Mouse (Mus musculus) midbrain, embryonic 16.5 days (tissue): ENCODE data around the gene Slamf9. TPM values are rescaled to one million over a fixed set of nuclear protein-coding genes. Genes with fewer than 3 reads are reported as not detected.

Source experiments
- ATAC-seq: fragments of 200-750 bp; cut with Nextera tagmentation; 2 replicates; pipeline ENCODE4 v1.8.0; 2017; ENCODE audit warnings: moderate TSS enrichment
- H3K27ac ChIP-seq: fragments of 300-500 bp; sonication (generic); 2 replicates; pipeline ENCODE4 v1.5.1; 2014; ENCODE audit warnings: mild to moderate bottlenecking, low read length, mixed read lengths
- H3K27me3 ChIP-seq: fragments of 300-500 bp; sonication (generic); 2 replicates; pipeline ENCODE4 v1.6.1; 2014; ENCODE audit warnings: low read depth, low read length, mixed read lengths; ENCODE audit not compliant: control insufficient read depth, insufficient read depth
- H3K36me3 ChIP-seq: fragments of 300-500 bp; sonication (generic); 2 replicates; pipeline ENCODE4 v1.6.1; 2014; ENCODE audit warnings: mild to moderate bottlenecking, low read length, moderate library complexity, mixed read lengths; ENCODE audit not compliant: control insufficient read depth, insufficient read depth
- H3K4me1 ChIP-seq: fragments of 300-500 bp; sonication (generic); 2 replicates; pipeline ENCODE4 v1.6.1; 2014; ENCODE audit warnings: mild to moderate bottlenecking, low read length, mixed read lengths; ENCODE audit not compliant: control insufficient read depth, insufficient read depth
- H3K4me2 ChIP-seq: fragments of 300-500 bp; sonication (generic); 2 replicates; pipeline ENCODE4 v1.6.1; 2014; ENCODE audit warnings: mild to moderate bottlenecking, low read length, mixed read lengths
- H3K4me3 ChIP-seq: fragments of 300-500 bp; sonication (generic); 2 replicates; pipeline ENCODE4 v1.5.1; 2014; ENCODE audit warnings: low read depth, mild to moderate bottlenecking, low read length, moderate library complexity, mixed read lengths
- H3K9ac ChIP-seq: fragments of 300-500 bp; sonication (generic); 2 replicates; pipeline ENCODE4 v1.6.1; 2014; ENCODE audit warnings: low read depth, low read length, mixed read lengths
- H3K9me3 ChIP-seq: fragments of 300-500 bp; sonication (generic); replicated peaks from 2 replicates; pipeline ENCODE4 v1.6.1; 2014; ENCODE audit warnings: mild to moderate bottlenecking, low read length, mixed read lengths; ENCODE audit not compliant: control insufficient read depth, poor library complexity, severe bottlenecking
- WGBS: fragments of 180-500 bp; shearing (Covaris S2); extraction: QIAGEN DNeasy Blood & Tissue Kit; methylation state at CpG from one replicate; pipeline ENCODE4 v1.1.7; 2014; 5-methylcytosine and 5-hydroxymethylcytosine counted together
- polyA plus RNA-seq: library from polyadenylated mRNA; unstranded; fragments of >200 nt; fragmentation: Nextera tagmentation; extraction: Ambion mirVana; gene quantifications from 2 replicates; pipeline ENCODE4 v1.2.1, GENCODE M21; 2015

Slamf9 gene
- polyA plus RNA-seq, 1 experiment from 2014 or later = 0.23 TPM

DNA sequence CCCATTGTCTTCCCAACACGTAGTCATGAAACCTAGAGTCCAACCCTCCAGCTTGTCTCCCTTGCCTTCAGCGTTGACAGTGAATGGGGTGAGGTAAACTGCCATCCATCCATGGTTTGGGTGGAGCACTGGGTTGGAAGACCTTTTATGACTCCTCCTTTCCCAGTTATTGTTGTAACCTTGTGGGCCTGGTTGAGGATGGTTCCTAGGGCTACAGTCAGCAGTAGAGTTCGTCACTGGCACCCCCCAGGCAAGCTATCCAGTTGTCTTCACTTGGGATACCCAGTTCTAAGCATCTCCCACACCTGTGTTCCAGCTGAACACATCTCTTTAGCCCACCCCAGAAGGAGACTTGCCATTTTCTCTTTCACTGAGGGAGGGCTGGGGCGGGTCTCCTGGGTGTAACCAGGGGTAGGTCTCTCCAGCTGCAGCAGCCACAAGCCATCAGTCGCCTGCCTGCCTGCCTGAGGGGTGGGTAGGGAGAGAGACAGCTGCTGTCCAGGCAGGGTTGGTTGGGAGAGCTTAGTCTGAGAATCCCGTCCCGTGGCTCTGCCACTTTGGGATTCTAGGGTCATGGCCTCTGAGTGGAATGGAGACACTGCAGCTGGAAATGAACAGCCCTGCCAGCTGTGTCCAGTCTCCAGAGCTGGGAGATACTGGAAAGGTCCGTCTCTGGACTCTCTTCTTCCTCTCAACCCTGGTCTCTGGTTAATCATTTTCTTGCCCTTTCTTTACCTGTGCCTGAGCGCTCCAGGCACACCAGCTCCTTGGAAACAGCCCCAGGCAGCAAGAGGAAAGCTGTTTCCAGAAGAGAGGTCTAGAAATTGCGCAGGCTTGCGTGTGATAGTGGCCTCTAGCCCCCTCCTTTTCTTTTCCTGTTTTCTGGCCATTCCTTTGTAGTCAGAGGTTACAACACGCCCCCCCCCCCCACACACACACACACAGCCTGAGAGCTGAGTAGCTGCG, 27.3 kb downstream of the Slamf9 start:
- H3K27ac ChIP-seq = 0 out of 2 replicates have a peak overlapping the region, but pooled peaks have one; percentile 11
- peaks cover 9% of the 10 kb centered on the region for H3K36me3 ChIP-seq
- peaks cover 26% of the 10 kb centered on the region for H3K27me3 ChIP-seq
- H3K4me3 ChIP-seq = no peak overlapping the region
- WGBS = 37% methylated on average over 12 of the region's 13 CpGs
- peaks cover 32% of the 10 kb centered on the region for H3K4me1 ChIP-seq
- peak overlapping the region; percentile 25 for H3K4me2 ChIP-seq
- H3K9me3 ChIP-seq = no peaks in the 10 kb centered on the region
- H3K9ac ChIP-seq = peak overlapping the region; percentile 34; the same call in 1 of the 2 replicates
- ATAC-seq = 0 out of 2 replicates have a peak, but pooled peaks have one; percentile 0

- ATAC-seq = peak; percentile 38; the same call in 1 of the 2 replicates
- Histone ChIP-seq H3K27ac (no peak overlapping the region), H3K4me3 (no peak overlapping the region), H3K4me1 (peaks cover 36% of the 10 kb centered on the region), H3K9me3 (no peaks in the 10 kb centered on the region), H3K4me2 (peak overlapping the region; percentile 25), H3K36me3 (peaks cover 1% of the 10 kb centered on the region; the same call in 1 of the 2 replicates), H3K27me3 (peaks cover 24% of the 10 kb centered on the region), H3K9ac (peak overlapping the region; percentile 34; the same call in 1 of the 2 replicates)
- WGBS = 31% methylated on average over 14 of the region's 14 CpGs
Measured at GRCm38 (mm10) chr1:172503111-172503997, 28.2 kb downstream of the Slamf9 start.

DNA sequence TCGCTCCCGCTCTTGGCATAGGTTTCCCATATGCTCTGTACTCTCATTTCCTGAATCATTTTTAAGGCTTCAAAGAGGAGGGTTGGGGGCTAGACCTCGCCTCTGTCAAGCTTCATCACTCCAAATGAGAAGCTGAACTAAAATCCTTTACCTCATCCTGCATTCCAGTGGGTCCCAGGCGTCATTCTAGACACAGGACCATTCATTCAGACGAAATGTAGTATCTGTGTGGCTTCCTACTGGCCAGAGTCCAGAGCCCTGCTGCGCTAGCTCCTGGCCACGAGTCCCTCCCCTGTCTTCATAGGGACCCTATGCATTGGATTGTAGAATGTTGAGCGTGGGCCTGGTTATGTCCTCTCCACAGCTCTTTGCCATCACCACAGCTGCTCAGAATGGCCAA, 29.6 kb downstream of the Slamf9 start:
- H3K27me3 ChIP-seq = peaks cover 16% of the 10 kb centered on the region
- no peaks in the 10 kb centered on the region for H3K9me3 ChIP-seq
- H3K4me1 ChIP-seq = peaks cover 33% of the 10 kb centered on the region
- ATAC-seq = no peak
- no peak overlapping the region for H3K4me3 ChIP-seq
- no peak overlapping the region for H3K27ac ChIP-seq
- H3K9ac ChIP-seq = no peak overlapping the region
- no peaks in the 10 kb centered on the region for H3K36me3 ChIP-seq
- WGBS = 78% methylated on average over 8 of the region's 8 CpGs
- H3K4me2 ChIP-seq = no peak overlapping the region

GRCm38 (mm10) chr1:172507001-172507400, 31.8 kb downstream of the Slamf9 start:
- Histone ChIP-seq H3K4me2 (no peak overlapping the region), H3K4me3 (no peak overlapping the region), H3K4me1 (peaks cover 17% of the 10 kb centered on the region; the same call in 1 of the 2 replicates), H3K27ac (no peak overlapping the region), H3K9ac (no peak overlapping the region), H3K36me3 (no peaks in the 10 kb centered on the region), H3K27me3 (peaks cover under 1% of the 10 kb centered on the region; the same call in 1 of the 2 replicates), H3K9me3 (no peaks in the 10 kb centered on the region)
- ATAC-seq = no peak
- 59% methylated on average over 5 of the region's 5 CpGs for WGBS

DNA sequence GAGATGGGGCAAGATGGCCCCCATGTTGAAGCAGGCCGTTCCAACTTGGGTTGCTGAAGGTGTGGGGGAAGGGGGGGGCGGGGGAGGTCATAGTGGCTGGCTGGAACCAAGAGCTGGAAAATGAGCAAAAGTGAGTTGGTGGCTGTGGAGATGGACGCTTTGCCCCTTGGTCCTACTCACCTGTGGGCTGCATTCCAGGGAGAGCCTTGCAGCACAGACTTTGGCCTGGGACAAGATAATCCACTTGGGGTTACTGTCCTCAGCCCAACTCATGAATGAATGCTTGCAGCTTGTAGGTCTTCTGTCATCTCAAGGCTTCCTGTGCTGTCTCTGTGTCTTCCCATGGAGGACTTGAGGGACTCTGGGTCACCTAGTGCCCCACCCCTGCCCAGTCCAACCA, 32.5 kb downstream of the Slamf9 start:
- Histone ChIP-seq H3K4me3 (no peak overlapping the region), H3K4me1 (peaks cover 12% of the 10 kb centered on the region; the same call in 1 of the 2 replicates), H3K9ac (no peak overlapping the region), H3K4me2 (no peak overlapping the region), H3K27ac (no peak overlapping the region), H3K36me3 (no peaks in the 10 kb centered on the region), H3K27me3 (no peaks in the 10 kb centered on the region), H3K9me3 (no peaks in the 10 kb centered on the region)
- ATAC-seq = no peak
- 100% methylated on average over 3 of the region's 3 CpGs for WGBS

- Histone ChIP-seq H3K27ac (no peak overlapping the region), H3K4me3 (no peak overlapping the region), H3K27me3 (no peaks in the 10 kb centered on the region; the same call in 1 of the 2 replicates), H3K36me3 (no peaks in the 10 kb centered on the region), H3K9me3 (no peaks in the 10 kb centered on the region), H3K4me1 (peaks cover 10% of the 10 kb centered on the region; the same call in 1 of the 2 replicates), H3K4me2 (no peak overlapping the region), H3K9ac (no peak overlapping the region)
- 41% methylated on average over 2 of the region's 2 CpGs for WGBS
- 0 out of 2 replicates have a peak, but pooled peaks have one; percentile 13 for ATAC-seq
Measured at GRCm38 (mm10) chr1:172508172-172508571, 33.0 kb downstream of the Slamf9 start.

- no peaks in the 10 kb centered on the region for H3K9me3 ChIP-seq
- H3K4me2 ChIP-seq = no peak overlapping the region
- no peak overlapping the region for H3K27ac ChIP-seq
- H3K9ac ChIP-seq = no peak overlapping the region
- WGBS = 74% methylated on average over 5 of the region's 5 CpGs
- H3K36me3 ChIP-seq = no peaks in the 10 kb centered on the region
- peaks cover 9% of the 10 kb centered on the region; the same call in 1 of the 2 replicates for H3K4me1 ChIP-seq
- no peak overlapping the region for H3K4me3 ChIP-seq
- H3K27me3 ChIP-seq = no peaks in the 10 kb centered on the region; the same call in 1 of the 2 replicates
- no peak for ATAC-seq
Measured at GRCm38 (mm10) chr1:172509235-172509634, 34.1 kb downstream of the Slamf9 start.

DNA sequence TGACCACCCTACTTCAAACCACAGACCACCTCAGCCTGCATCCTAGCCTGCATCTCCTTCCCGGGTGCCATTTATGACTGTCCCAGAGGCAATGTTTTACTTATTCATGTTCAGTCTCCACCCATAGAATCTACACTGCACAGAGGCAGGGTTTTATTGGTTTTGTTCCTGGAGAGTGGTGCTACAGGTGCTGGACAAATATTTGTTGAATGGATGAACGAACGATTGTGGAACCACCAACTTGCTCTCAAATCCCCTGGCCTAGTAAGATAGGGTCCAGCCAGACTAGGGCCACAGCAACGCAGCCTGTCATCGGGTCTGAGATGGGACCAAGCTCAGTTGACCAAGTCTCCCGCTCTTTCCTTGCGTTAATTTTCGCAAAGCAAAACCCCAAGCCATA, 34.8 kb downstream of the Slamf9 start:
- WGBS = 51% methylated on average over 8 of the region's 8 CpGs
- Histone ChIP-seq H3K4me3 (no peak overlapping the region), H3K4me1 (peaks cover 6% of the 10 kb centered on the region; the same call in 1 of the 2 replicates), H3K9ac (no peak overlapping the region), H3K36me3 (no peaks in the 10 kb centered on the region), H3K27ac (no peak overlapping the region), H3K27me3 (no peaks in the 10 kb centered on the region; the same call in 1 of the 2 replicates), H3K9me3 (no peaks in the 10 kb centered on the region), H3K4me2 (no peak overlapping the region)
- no peak for ATAC-seq
